Mouse (Mus musculus) gastrocnemius, postnatal 10 days (tissue): Measurements from ENCODE around the gene Spsb1. TPM values are rescaled to one million over a fixed set of nuclear protein-coding genes. Genes with fewer than 3 reads are reported as not detected.

ENCODE experiments used
- DNase-seq: peaks from one replicate; pipeline ENCODE4 v3.0.0; 2021; ENCODE audit warnings: mixed read lengths
- total RNA-seq, 2 experiments: library from RNA; stranded (reverse); gene quantifications; 2 replicates each; pipeline ENCODE4 v1.2.3; 2021

The Spsb1 gene
- total RNA-seq, 2 experiments from 2014 or later, result 18.9 to 21.1 TPM

GRCm38 (mm10) chr4:149918455-149919070, 36.3 kb downstream of the Spsb1 start:
- no peak for DNase-seq

- no peak for DNase-seq
These were observed 38.0 kb downstream of the Spsb1 start for GRCm38 (mm10) chr4:149916831-149917230.

DNA sequence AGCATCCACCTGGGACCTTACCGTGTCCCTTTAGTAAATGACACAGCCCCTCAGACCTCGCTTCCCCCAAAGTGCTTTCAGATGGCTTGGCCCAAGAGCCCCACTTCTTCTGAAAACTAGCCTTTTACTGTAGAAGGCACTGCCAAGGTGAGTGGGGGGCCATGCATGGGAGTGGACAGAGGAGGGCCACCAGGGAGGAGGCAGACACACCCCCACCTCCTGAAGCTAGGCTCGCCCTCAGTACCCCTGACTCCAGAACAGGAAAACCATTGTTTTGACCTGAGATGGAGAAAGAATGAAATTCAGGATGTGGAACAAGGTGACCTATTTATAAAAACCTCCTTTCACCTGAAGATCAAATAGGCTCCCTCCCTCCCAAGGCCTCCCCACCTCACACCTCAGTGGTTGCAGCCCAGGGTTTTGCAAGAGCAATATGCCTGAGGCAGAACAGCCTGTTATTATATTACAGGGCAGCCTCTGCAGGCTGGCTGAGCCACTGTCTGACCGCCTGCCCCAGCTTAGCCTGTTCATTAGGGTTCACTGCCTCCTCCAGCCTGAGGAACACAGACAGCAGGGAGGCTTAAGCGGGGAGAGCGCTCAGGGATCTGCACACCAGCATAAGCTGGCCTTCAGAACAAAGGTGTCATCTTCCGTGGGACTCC, 41.0 kb downstream of the Spsb1 start:
- DNase-seq, result no peak

DNA sequence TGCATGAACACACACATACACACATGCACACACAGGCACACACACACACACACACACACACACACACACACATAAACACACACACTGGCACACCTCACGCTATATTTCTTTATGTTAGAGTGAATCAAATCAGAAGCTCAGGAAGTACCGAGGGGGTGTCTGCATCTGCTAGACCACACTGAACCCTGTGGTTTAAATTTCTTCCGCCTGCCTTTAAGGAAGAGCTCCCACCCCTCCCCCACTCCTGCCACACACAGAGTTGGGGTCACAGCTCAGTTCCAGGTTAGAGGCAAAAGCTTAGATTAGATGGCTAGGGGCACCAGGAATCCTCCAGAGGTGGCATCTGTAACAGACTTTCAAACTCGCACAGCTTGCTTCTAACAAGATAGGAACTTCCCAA, 42.4 kb downstream of the Spsb1 start:
- no peak for DNase-seq

- no peak for DNase-seq
These were observed 44.3 kb downstream of the Spsb1 start for GRCm38 (mm10) chr4:149910558-149910957.

GRCm38 (mm10) chr4:149909551-149909950, 45.3 kb downstream of the Spsb1 start:
- no peak for DNase-seq

DNA sequence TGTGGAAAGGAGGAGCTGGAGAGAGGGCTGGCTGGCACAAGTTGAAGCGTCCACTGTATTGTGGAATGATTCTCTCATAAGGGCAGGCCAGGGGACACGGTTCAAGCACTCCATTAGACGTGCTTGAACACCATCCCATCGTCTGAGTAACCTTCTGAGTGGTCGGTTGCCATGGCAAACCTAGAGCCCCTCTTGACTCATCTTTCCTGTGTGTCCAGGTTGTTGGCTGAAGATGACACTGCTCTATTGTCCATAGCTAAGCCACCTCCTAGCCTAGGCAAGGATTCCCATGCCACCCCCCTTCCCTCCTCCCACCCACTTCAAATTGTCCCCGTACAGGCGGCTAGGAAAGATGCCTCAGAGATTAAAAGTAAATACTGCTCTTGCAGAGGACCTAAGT, 45.9 kb downstream of the Spsb1 start:
- no peak for DNase-seq

DNA sequence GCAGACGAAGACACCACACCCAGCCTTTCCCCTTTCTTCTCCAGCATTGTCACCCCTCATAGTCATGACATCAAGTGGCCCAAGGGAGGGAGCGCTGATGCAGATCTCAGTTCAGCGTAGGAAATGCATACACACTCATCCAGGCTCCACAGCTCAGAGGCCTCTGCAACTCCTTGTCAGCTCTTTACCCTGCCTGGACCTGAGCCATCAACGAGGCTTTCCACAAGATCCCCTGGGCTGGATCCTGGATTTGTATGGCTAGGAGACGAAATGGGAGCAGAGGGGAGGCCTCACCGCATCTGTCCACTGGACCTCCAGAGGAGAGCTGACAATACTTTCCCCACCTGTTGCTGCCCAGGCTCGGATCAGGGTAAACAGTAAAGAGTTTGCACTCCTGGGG, 47.2 kb downstream of the Spsb1 start:
- DNase-seq, result no peak

DNA sequence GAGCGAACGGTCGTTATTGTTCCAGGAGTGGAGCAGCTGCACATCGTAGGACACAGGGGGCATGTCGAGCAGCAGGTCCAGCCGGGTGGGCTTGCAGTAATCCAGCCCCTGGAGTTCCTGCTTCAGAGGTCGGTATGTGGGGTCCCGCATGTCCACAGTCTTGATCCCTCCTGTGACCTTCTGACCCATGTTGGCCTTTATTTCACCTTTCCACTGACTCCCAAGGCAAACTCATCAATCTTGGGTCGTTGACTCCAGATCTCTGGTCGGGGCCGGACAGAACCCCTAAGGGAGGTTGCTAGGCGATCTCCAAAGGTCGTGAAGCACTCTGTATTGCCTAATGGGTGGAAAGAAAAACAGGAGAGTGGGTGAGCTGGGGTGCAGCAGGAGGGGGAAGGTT, 47.9 kb downstream of the Spsb1 start:
- DNase-seq, result no peak

GRCm38 (mm10) chr4:149905302-149905974, 49.4 kb downstream of the Spsb1 start:
- no peak for DNase-seq

GRCm38 (mm10) chr4:149903026-149903425, 51.8 kb downstream of the Spsb1 start:
- DNase-seq, result no peak

DNA sequence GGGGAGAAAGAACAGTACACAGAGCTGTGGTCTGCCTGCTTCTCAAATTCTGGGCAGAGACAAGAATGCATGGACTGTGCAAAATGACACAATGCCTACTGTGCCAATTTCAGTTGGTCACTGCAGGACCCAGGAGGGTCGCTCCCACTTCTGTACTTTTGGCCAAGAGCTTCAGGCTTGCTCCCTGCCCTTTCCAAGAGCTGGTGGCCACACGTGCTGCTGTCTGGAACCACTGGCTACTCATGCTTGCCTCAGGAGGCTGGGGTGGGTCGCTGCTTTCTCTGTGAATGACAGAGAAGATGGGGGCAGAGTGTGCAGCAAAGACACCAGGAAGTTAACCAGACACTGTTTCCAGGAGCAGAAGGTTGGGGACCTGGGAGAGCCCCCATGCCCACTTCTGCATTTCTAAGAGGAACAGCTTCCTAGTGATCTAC, 53.5 kb downstream of the Spsb1 start:
- DNase-seq, result no peak

DNA sequence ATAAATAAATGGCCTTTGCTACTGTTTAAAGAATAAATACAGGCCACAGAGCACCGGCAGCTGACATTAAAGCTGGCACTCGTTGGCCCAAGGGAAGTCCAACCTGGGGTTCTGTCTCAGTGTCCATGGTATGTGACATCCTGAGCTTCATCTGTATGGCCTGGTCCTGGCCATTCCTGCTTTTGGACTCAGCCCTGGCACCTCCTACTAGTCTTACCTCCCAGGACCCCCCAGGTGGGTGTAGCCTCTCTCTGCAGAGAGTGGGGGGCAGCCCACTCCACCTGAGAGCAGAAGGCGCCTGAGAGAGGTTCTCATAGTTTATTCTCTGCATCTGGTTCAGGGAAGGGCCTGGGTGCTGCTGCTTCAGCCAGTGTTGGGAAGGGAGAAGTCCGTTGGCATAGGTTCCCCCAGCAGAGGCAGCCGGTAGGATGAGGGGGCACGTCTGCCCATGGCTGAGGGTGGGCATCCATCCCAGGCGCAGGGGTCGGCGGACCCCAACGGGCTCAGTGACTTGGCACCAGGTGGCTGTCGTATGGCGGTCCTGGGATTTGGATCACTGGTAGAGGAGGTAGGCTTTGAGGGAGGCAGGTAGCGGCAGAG, 57.1 kb downstream of the Spsb1 start:
- no peak for DNase-seq

- DNase-seq, result no peak
These were observed 58.8 kb downstream of the Spsb1 start for GRCm38 (mm10) chr4:149896024-149896538.

- DNase-seq, result no peak
These were observed 59.6 kb downstream of the Spsb1 start for GRCm38 (mm10) chr4:149895226-149895625.

GRCm38 (mm10) chr4:149894300-149894699, 60.5 kb downstream of the Spsb1 start:
- DNase-seq, result no peak

DNA sequence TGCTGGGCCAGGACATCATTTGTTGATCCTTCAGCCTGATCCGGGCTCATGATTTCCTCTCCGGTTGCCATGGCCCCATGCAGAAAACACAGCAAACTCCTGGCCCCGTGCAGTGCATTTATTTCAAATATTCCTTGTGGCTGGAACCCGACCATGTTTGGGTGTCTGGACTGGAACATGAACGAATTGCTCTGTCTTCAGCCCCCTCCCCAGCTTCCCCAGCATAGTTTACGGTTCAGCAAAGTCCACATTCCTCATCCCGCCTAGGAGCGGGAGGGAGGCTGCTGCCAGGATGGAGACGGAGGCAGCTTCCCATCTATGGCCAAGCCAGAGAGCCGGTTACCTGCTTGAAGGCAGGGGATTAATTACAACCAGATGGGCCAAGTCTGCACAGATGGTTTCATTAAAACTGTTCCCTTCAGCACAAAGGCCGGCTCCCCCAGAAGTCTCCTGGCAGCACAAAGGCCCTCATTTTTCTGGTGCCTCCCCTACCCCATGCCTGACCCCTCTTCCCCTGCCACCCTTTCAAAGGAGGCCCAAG, 61.2 kb downstream of the Spsb1 start:
- peak; percentile 37 for DNase-seq

DNA sequence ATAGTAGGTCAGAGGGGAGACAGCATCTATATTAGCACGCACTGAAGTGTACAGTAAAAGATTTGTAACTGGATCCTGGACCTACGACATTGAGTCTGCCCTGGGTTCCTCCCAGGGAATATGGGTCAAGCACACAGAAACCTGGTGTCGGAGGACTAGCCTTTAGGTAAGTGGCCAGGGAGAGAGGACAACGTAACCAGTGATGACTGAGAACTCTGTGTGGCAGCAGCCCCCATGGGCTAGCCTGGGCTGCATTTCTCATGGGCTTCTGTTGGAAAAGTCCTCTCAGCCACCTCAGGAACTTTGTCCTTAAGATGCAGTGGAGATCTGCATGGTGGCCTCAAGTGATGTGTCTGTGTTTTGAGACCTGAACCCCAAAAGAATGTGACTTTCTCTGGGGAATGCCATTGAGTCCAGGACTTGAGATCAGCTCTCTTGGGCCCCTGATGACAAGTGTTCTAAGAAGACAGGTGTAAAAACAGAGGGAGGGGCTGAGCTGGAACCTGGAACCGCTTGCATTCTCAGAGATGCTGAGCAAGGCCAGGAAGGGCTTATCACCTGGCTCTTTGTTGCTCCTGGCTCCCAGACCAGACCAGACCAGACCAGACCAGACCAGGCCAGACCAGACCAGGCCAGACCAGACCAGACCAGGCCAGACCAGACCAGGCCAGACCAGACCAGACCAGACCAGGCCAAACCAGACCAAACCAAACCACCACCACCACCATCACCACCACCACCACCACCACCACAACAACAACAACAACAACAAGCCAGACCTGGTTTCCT, 63.5 kb downstream of the Spsb1 start:
- no peak for DNase-seq

GRCm38 (mm10) chr4:149890551-149890950, 64.3 kb downstream of the Spsb1 start:
- DNase-seq, result peak; percentile 66

GRCm38 (mm10) chr4:149889851-149890250, 65.0 kb downstream of the Spsb1 start:
- peak; percentile 68 for DNase-seq

DNA sequence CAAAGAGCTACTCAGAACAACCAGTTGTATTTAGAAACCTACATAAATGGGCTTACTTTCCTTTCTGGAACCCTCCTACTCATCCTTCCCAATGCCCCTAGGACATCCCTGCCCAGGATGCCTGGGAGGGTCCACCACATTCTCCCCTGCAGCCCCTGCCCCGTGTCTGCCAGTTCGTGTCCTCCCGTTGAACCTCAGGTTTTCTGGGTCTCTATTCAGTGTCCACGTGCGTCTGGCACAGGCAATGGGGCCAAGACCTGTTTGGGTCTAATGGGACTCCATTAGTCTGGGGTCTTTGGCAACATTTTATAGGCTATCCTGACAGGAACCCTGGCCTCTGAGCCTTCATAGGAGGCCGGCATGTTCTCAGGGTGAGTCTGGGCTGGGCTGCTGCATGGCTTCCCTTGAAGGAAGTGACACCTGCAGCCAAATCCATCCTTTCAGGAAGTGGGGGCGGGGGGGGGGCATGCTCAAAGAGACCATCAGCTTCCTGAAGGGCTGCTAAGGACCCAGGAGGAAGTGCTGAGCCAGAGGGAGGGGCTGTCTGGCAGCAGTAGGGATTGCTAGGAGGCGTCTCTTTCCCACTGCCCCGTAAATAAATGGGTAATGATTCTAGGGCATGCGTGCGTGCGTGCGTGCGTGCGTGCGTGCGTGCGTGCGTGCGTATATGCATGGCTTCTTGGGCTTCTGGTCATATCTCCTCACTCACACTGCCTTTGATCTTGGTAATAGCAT, 65.9 kb downstream of the Spsb1 start:
- DNase-seq, result no peak
